Mouse (Mus musculus): Measurements from ENCODE around the gene Zfp629. TPM values are rescaled to one million over a fixed set of nuclear protein-coding genes. Genes with fewer than 3 reads are reported as not detected.

The Zfp629 gene
- polyA plus RNA-seq, 1 experiment from 2014 or later = 12.5 TPM

DNA sequence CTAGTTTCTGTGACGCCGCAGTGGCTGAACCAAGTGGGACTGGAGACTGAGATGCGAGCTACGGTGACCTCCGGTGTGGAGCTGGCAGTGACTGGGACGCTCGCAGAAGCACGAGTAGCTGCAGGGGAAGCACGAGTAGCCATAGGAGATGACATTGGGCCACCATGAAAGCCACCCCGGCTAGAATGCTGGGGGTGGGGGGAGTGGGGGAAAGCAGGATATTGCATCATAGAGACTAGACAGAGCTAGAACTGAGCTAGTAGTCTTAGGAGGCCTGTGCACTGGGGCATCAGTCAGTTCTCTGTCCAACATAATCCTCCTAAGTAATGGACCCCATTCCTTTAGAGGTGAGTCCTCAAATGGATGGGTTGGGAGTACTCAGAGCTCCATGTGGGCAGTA lies 11.3 kb downstream of the Zfp629 start:
- Histone ChIP-seq H3K27ac (ENCODE audit: low read length) (no peak overlapping the region), H3K4me2 (ENCODE audit: low read depth, low read length) (no peak overlapping the region), H3K9me3 (ENCODE audit: control insufficient read depth, low read length) (no peaks in the 10 kb centered on the region), H3K36me3 (ENCODE audit: control insufficient read depth, insufficient read depth, low read length) (peaks cover 35% of the 10 kb centered on the region), H3K4me1 (replicated peaks; ENCODE audit: control insufficient read depth, insufficient read depth, low read length) (peaks cover 2% of the 10 kb centered on the region; the same call in 1 of the 2 replicates), H3K9ac (ENCODE audit: low read length) (no peak overlapping the region), H3K27me3 (ENCODE audit: control insufficient read depth, insufficient read depth, low read depth, low read length) (no peaks in the 10 kb centered on the region), H3K4me3 (ENCODE audit: low read length) (no peak overlapping the region)
- 84% methylated on average over 10 of the region's 10 CpGs for WGBS
- ATAC-seq (ENCODE audit: low read depth) = no peak

DNA sequence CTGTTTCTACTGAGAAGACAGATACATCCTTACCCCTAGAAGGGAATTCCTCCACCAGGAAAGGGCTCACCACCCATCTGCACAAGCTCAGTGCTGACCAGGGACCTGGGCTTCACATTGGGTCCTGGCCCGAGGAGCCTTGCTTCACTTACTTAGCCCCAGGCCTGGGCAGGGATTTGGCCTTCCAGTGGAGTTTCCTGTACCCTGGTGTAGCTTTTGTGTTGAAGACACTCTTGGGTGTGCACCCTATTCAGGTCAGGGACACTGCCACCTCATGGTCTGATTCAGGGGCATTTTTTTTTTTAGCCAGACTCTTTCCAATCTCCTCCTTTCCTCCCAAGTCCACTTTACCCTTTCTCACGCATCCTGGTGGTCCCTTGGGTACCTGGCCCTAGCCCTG lies 12.7 kb downstream of the Zfp629 start:
- 91% methylated on average over 2 of the region's 2 CpGs for WGBS
- Histone ChIP-seq H3K27me3 (ENCODE audit: control insufficient read depth, insufficient read depth, low read depth, low read length) (no peaks in the 10 kb centered on the region), H3K4me2 (ENCODE audit: low read depth, low read length) (no peak overlapping the region), H3K9ac (ENCODE audit: low read length) (no peak overlapping the region), H3K36me3 (ENCODE audit: control insufficient read depth, insufficient read depth, low read length) (peaks cover 29% of the 10 kb centered on the region), H3K4me1 (replicated peaks; ENCODE audit: control insufficient read depth, insufficient read depth, low read length) (peaks cover 2% of the 10 kb centered on the region; the same call in 1 of the 2 replicates), H3K9me3 (ENCODE audit: control insufficient read depth, low read length) (no peaks in the 10 kb centered on the region), H3K4me3 (ENCODE audit: low read length) (no peak overlapping the region), H3K27ac (ENCODE audit: low read length) (no peak overlapping the region)
- ATAC-seq (ENCODE audit: low read depth) = no peak

DNA sequence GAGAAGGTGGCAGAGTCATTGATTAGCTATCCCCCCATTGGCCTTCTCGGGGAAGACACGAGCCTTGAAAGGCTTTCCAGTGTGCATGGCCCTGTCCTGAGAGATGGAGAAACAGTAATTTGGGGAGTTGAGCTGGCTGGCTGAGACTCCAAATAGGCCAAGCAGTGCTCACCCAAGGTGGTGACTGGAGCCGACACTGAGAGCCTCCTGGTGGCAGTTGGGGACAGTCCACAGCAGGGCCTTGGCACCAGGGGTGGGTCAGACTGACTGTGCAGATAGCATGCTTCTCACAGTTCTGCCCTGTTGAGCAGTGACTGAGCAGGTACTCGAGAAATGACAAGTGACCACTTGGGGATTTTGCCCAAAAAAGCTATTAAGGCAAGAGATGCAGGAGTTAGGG lies 13.9 kb downstream of the Zfp629 start:
- Histone ChIP-seq H3K9me3 (ENCODE audit: control insufficient read depth, low read length) (no peaks in the 10 kb centered on the region), H3K27me3 (ENCODE audit: control insufficient read depth, insufficient read depth, low read depth, low read length) (no peaks in the 10 kb centered on the region), H3K4me3 (ENCODE audit: low read length) (no peak overlapping the region), H3K4me2 (ENCODE audit: low read depth, low read length) (no peak overlapping the region), H3K9ac (ENCODE audit: low read length) (no peak overlapping the region), H3K27ac (ENCODE audit: low read length) (no peak overlapping the region), H3K36me3 (ENCODE audit: control insufficient read depth, insufficient read depth, low read length) (peaks cover 33% of the 10 kb centered on the region), H3K4me1 (replicated peaks; ENCODE audit: control insufficient read depth, insufficient read depth, low read length) (no peaks in the 10 kb centered on the region; the same call in 1 of the 2 replicates)
- ATAC-seq (ENCODE audit: low read depth) = no peak
- 82% methylated on average over 4 of the region's 4 CpGs for WGBS

GRCm38 (mm10) chr7:127600612-127601011 lies 15.0 kb downstream of the Zfp629 start:
- Histone ChIP-seq H3K9me3 (ENCODE audit: control insufficient read depth, low read length) (no peaks in the 10 kb centered on the region), H3K27me3 (ENCODE audit: control insufficient read depth, insufficient read depth, low read depth, low read length) (no peaks in the 10 kb centered on the region), H3K4me3 (ENCODE audit: low read length) (no peak overlapping the region), H3K27ac (ENCODE audit: low read length) (no peak overlapping the region), H3K36me3 (ENCODE audit: control insufficient read depth, insufficient read depth, low read length) (peaks cover 44% of the 10 kb centered on the region), H3K4me1 (replicated peaks; ENCODE audit: control insufficient read depth, insufficient read depth, low read length) (no peaks in the 10 kb centered on the region), H3K9ac (ENCODE audit: low read length) (no peak overlapping the region), H3K4me2 (ENCODE audit: low read depth, low read length) (no peak overlapping the region)
- no peak for ATAC-seq (ENCODE audit: low read depth)
- 88% methylated on average over 7 of the region's 7 CpGs for WGBS

DNA sequence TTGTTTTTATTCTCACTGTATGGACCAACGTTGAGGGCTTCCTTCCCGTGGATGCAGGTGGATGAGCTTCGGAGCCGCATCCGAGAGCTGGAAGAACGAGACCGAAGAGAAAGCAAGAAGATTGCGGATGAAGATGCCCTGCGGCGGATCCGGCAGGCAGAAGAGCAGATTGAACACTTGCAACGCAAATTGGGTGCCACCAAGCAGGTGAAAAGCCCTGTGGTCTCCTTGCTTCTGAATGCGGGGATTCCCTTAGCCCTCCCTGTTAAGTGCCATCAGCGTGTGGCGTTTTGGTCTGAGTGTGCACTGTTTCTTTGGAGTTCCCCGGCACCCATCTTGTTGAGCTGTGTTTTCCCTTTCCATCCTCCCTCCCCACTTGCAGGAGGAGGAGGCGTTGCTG lies 18.9 kb downstream of the Zfp629 start:
- H3K36me3 ChIP-seq (ENCODE audit: control insufficient read depth, insufficient read depth, low read length) = peaks cover 68% of the 10 kb centered on the region
- H3K4me2 ChIP-seq (ENCODE audit: low read depth, low read length) = no peak overlapping the region
- WGBS = 94% methylated on average over 17 of the region's 17 CpGs
- no peaks in the 10 kb centered on the region for H3K9me3 ChIP-seq (ENCODE audit: control insufficient read depth, low read length)
- H3K4me1 ChIP-seq (replicated peaks; ENCODE audit: control insufficient read depth, insufficient read depth, low read length) = no peaks in the 10 kb centered on the region
- H3K4me3 ChIP-seq (ENCODE audit: low read length) = no peak overlapping the region
- H3K27ac ChIP-seq (ENCODE audit: low read length) = no peak overlapping the region
- H3K9ac ChIP-seq (ENCODE audit: low read length) = no peak overlapping the region
- no peak for ATAC-seq (ENCODE audit: low read depth)
- no peaks in the 10 kb centered on the region for H3K27me3 ChIP-seq (ENCODE audit: control insufficient read depth, insufficient read depth, low read depth, low read length)

GRCm38 (mm10) chr7:127592575-127592974 lies 23.0 kb downstream of the Zfp629 start:
- Histone ChIP-seq H3K36me3 (ENCODE audit: control insufficient read depth, insufficient read depth, low read length) (peaks cover 60% of the 10 kb centered on the region), H3K4me2 (ENCODE audit: low read depth, low read length) (no peak overlapping the region), H3K4me1 (replicated peaks; ENCODE audit: control insufficient read depth, insufficient read depth, low read length) (peaks cover 9% of the 10 kb centered on the region), H3K4me3 (ENCODE audit: low read length) (no peak overlapping the region), H3K9ac (ENCODE audit: low read length) (no peak overlapping the region), H3K27me3 (ENCODE audit: control insufficient read depth, insufficient read depth, low read depth, low read length) (no peaks in the 10 kb centered on the region), H3K9me3 (ENCODE audit: control insufficient read depth, low read length) (no peaks in the 10 kb centered on the region), H3K27ac (ENCODE audit: low read length) (no peak overlapping the region)
- 85% methylated on average over 14 of the region's 14 CpGs for WGBS
- ATAC-seq (ENCODE audit: low read depth) = no peak

DNA sequence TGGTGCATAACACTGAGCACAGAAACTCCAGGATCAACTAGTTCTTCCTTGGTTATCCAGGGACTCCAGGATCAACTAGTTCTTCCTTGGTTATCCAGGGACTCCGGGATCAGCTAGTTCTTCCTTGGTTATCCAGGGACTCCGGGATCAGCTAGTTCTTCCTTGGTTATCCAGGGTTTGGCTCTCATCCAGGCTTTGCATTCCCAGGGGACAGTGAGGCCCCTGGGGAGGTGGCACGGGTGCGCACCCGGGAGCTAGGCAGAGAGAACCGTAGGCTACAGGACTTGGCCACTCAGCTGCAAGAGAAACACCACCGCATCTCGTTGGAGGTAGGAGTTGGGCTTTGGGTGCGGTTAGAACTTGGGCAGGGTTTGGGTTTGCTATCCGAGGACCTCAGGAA lies 24.5 kb downstream of the Zfp629 start:
- Histone ChIP-seq H3K4me2 (ENCODE audit: low read depth, low read length) (no peak overlapping the region), H3K27ac (ENCODE audit: low read length) (no peak overlapping the region), H3K27me3 (ENCODE audit: control insufficient read depth, insufficient read depth, low read depth, low read length) (no peaks in the 10 kb centered on the region), H3K36me3 (ENCODE audit: control insufficient read depth, insufficient read depth, low read length) (peaks cover 53% of the 10 kb centered on the region), H3K9ac (ENCODE audit: low read length) (no peak overlapping the region), H3K4me1 (replicated peaks; ENCODE audit: control insufficient read depth, insufficient read depth, low read length) (peaks cover 16% of the 10 kb centered on the region), H3K4me3 (ENCODE audit: low read length) (no peak overlapping the region), H3K9me3 (ENCODE audit: control insufficient read depth, low read length) (no peaks in the 10 kb centered on the region)
- WGBS = 82% methylated on average over 10 of the region's 10 CpGs
- no peak for ATAC-seq (ENCODE audit: low read depth)

DNA sequence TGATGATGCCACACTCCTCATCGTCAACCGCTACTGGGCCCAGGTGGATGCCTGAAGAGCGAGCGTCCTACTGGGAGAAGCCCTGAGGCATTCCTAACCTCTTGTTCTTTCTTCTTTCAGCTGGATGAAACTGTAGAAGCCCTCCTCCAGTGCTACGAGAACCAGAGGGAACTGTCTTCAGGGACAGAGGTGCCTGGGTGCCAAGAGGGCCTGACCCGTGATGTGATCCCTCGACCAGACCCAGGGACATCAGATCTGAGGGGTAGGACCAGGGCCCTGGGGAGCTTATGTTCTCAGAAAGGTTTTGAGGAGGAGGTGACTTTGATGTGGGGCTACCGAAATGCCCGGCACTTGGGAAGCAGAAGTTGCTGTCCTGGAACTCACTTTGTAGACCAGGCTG lies 26.0 kb downstream of the Zfp629 start:
- Histone ChIP-seq H3K4me3 (ENCODE audit: low read length) (peak overlapping the region; percentile 93), H3K27ac (ENCODE audit: low read length) (no peak overlapping the region), H3K36me3 (ENCODE audit: control insufficient read depth, insufficient read depth, low read length) (peaks cover 38% of the 10 kb centered on the region), H3K4me1 (replicated peaks; ENCODE audit: control insufficient read depth, insufficient read depth, low read length) (peaks cover 16% of the 10 kb centered on the region), H3K9ac (ENCODE audit: low read length) (peak overlapping the region; percentile 95), H3K27me3 (ENCODE audit: control insufficient read depth, insufficient read depth, low read depth, low read length) (no peaks in the 10 kb centered on the region), H3K4me2 (ENCODE audit: low read depth, low read length) (peak overlapping the region; percentile 82), H3K9me3 (ENCODE audit: control insufficient read depth, low read length) (no peaks in the 10 kb centered on the region)
- 89% methylated on average over 9 of the region's 9 CpGs for WGBS
- no peak for ATAC-seq (ENCODE audit: low read depth)

DNA sequence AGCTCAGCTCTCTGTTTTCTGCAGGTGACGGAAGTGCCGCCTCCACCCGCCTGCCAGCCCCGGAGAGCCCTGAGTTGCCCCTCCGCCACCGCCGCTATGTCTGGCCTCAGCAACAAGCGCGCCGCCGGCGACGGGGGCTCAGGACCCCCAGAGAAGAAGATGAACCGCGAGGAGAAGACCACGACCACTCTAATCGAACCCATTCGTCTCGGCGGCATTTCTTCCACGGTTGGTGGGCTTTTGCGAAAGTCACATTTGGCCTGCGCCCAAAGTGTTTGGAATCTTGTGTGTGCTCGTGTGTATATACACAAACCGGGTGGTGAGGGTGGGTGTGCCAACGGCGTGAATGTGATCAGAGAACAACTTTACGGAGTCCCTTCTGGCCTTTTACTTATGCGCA lies 26.7 kb downstream of the Zfp629 start:
- Histone ChIP-seq H3K9ac (ENCODE audit: low read length) (peak overlapping the region; percentile 95), H3K27ac (ENCODE audit: low read length) (peak overlapping the region; percentile 68), H3K36me3 (ENCODE audit: control insufficient read depth, insufficient read depth, low read length) (peaks cover 32% of the 10 kb centered on the region), H3K4me2 (ENCODE audit: low read depth, low read length) (peak overlapping the region; percentile 82), H3K27me3 (ENCODE audit: control insufficient read depth, insufficient read depth, low read depth, low read length) (no peaks in the 10 kb centered on the region), H3K4me1 (replicated peaks; ENCODE audit: control insufficient read depth, insufficient read depth, low read length) (peaks cover 16% of the 10 kb centered on the region), H3K4me3 (ENCODE audit: low read length) (peak overlapping the region; percentile 93), H3K9me3 (ENCODE audit: control insufficient read depth, low read length) (no peaks in the 10 kb centered on the region)
- ATAC-seq (ENCODE audit: low read depth) = no peak
- WGBS = 3% methylated on average over 29 of the region's 29 CpGs

Measured in lung, embryonic 16.5 days (tissue).